Mouse (Mus musculus) G1E (cell line): ENCODE results near the gene Map3k6. TPM values are rescaled to one million over a fixed set of nuclear protein-coding genes. Genes with fewer than 3 reads are reported as not detected.

ENCODE experiments used
- ATAC-seq: 2 replicates; pipeline ENCODE4 v1.8.0; 2016; ENCODE audit warnings: mild to moderate bottlenecking; ENCODE audit not compliant: insufficient number of reproducible peaks, poor library complexity, low FRiP score, severe bottlenecking; ENCODE audit errors: extremely low read depth
- DNase-seq: peaks from one replicate; pipeline ENCODE4 v3.0.0; 2012; ENCODE audit warnings: low spot score
- H3K27me3 ChIP-seq: 2 replicates; pipeline ENCODE4 v1.6.1; 2012; ENCODE audit warnings: mild to moderate bottlenecking, low read length, inconsistent platforms; ENCODE audit not compliant: insufficient read depth
- H3K36me3 ChIP-seq: replicated peaks from 2 replicates; pipeline ENCODE3; 2012; ENCODE audit warnings: mild to moderate bottlenecking, inconsistent platforms
- H3K4me1 ChIP-seq: 2 replicates; pipeline ENCODE4 v1.6.1; 2012; ENCODE audit warnings: low read depth, low read length, inconsistent platforms, mixed read lengths; ENCODE audit not compliant: insufficient read depth
- H3K4me3 ChIP-seq: 2 replicates; pipeline ENCODE4 v1.5.1; 2012; ENCODE audit warnings: low read depth, mild to moderate bottlenecking, inconsistent platforms, low read length, moderate library complexity, mixed read lengths
- H3K9me3 ChIP-seq: replicated peaks from 2 replicates; pipeline ENCODE4 v1.6.1; 2012; ENCODE audit warnings: inconsistent platforms
- CTCF ChIP-seq: IDR thresholded peaks from 2 replicates; pipeline ENCODE4 v1.5.1; 2012; ENCODE audit warnings: low read depth, low read length, inconsistent platforms, mixed read lengths
- GATA1 ChIP-seq: IDR thresholded peaks from 2 replicates; pipeline ENCODE4 v1.6.1; 2012; ENCODE audit warnings: borderline replicate concordance, low read length, inconsistent platforms, mixed read lengths
- GATA2 ChIP-seq: IDR thresholded peaks from 2 replicates; pipeline ENCODE4 v1.6.1; 2012; ENCODE audit warnings: low read depth, low read length, inconsistent platforms, borderline replicate concordance
- POLR2AphosphoS5 ChIP-seq: IDR thresholded peaks from 2 replicates; pipeline ENCODE4 v1.6.1; 2012; ENCODE audit warnings: low read depth, low read length, inconsistent platforms; ENCODE audit not compliant: insufficient replicate concordance
- TAL1 ChIP-seq: conservative IDR thresholded peaks from 2 replicates; pipeline ENCODE4 v1.6.1; 2012; ENCODE audit warnings: low read depth, low read length, inconsistent platforms, mixed read lengths
- polyA plus RNA-seq: library from polyadenylated mRNA; stranded (reverse); fragments of >175 nt; gene quantifications from 2 replicates; pipeline ENCODE4 v1.2.3, GENCODE M21; 2012
- total RNA-seq, 2 experiments: library from RNA; stranded (forward) in 1 of 2; stranded (reverse) in 1 of 2; fragments of 200-1000 nt in 1 of 2; fragments of >200 nt in 1 of 2; fragmentation: Nextera tagmentation in 1 of 2; gene quantifications; 2 replicates each; pipeline ENCODE4 v1.2.3; 2014 to 2017

The Map3k6 gene
- total and polyA plus RNA-seq, 3 experiments: 27.6 to 85.3 (median 28.4) TPM

DNA sequence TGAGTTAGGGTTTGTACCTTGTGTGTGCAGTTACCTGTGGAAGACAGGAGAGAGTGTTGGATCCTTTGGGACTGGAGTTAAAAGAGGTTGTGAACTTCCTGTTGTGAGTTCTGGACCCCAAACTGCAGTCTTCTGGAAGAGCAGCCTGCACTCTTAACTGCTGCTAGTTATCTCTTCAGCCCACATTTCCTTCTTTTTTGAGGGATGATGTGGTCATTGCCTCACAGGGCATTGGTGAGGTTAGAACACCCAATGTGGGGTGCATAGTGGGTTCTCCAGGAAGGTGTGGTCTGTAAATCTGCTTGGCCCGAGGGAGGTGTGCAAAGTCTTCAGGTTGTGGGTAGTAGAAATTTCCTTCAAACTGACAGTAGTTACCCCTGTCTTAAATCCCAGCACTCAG, 3.7 kb downstream of the Map3k6 start:
- peak; percentile 43 for DNase-seq
- TF ChIP-seq TAL1 (peak; percentile 48; the same call in 1 of the 2 replicates), CTCF (no peak)
- H3K36me3 ChIP-seq: peaks cover 66% of the 10 kb centered on the region
- no peak for ATAC-seq
- no peaks in the 10 kb centered on the region for H3K9me3 ChIP-seq
- H3K27me3 ChIP-seq: no peaks in the 10 kb centered on the region
- H3K4me1 ChIP-seq: peaks cover 87% of the 10 kb centered on the region
- no peak overlapping the region; the same call in 1 of the 2 replicates for H3K4me3 ChIP-seq

DNA sequence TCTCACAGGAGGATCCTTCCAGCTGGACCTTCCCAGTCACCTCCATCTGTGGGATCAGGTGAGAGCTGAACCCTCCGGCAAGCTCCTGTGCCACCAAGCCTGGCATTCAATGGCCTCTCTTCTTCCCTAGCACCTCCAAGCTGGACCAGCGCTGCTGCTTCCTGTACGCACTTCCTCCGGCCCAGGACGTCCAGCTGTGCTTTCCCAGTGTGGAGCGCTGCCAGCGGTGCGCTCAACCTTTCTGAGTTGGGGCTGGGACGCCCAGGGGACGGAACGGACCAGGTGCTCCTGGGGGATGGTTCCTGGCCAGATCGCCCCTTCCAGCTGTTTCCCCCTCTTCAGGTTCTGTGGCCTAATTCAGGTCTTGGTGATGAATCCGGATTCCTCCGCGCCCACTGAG, 6.5 kb downstream of the Map3k6 start:
- Histone ChIP-seq H3K9me3 (no peaks in the 10 kb centered on the region), H3K4me3 (peak overlapping the region; percentile 66; the same call in 1 of the 2 replicates), H3K4me1 (peaks cover 91% of the 10 kb centered on the region), H3K36me3 (peaks cover 92% of the 10 kb centered on the region), H3K27me3 (no peaks in the 10 kb centered on the region)
- TF ChIP-seq CTCF (no peak), TAL1 (no peak), GATA1 (no peak), GATA2 (no peak), POLR2AphosphoS5 (no peak)
- no peak for ATAC-seq
- DNase-seq: no peak

DNA sequence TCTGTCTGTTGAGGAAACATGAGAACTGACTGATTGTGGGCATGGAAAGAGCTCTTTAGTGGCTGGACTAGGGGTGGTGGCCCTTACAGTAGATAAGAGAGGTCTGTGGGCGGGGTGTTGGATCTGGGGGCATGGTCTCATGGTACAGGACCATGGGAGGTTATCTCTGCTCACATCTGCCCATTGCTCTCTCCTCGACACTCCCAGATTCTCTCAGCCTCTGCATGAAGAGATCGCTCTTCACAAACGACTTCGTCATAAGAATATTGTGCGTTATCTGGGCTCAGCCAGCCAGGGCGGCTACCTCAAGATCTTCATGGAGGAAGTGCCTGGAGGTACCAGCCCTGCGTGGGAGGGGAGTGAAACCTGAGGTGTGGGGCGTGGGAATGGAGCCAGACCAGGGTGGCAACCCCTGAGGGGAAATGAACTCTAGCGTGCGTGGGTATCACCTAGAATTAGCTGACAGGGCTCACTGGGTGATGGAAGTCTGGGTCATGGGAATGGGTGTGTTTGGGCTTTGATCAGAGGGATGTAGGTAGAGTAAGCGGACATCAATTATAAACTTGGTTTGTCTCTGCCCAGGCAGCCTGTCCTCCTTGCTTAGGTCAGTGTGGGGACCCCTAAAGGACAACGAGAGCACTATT, 7.3 kb downstream of the Map3k6 start:
- H3K36me3 ChIP-seq: peaks cover 92% of the 10 kb centered on the region
- peaks cover 83% of the 10 kb centered on the region for H3K4me1 ChIP-seq
- peak; percentile 89 for DNase-seq
- TF ChIP-seq GATA2 (0 out of 2 replicates have a peak, but pooled peaks have one; percentile 52), TAL1 (peak; percentile 92), GATA1 (no peak)
- peak overlapping the region; percentile 66 for H3K4me3 ChIP-seq
- H3K27me3 ChIP-seq: no peaks in the 10 kb centered on the region
- no peaks in the 10 kb centered on the region for H3K9me3 ChIP-seq
- ATAC-seq: peak; percentile 95

DNA sequence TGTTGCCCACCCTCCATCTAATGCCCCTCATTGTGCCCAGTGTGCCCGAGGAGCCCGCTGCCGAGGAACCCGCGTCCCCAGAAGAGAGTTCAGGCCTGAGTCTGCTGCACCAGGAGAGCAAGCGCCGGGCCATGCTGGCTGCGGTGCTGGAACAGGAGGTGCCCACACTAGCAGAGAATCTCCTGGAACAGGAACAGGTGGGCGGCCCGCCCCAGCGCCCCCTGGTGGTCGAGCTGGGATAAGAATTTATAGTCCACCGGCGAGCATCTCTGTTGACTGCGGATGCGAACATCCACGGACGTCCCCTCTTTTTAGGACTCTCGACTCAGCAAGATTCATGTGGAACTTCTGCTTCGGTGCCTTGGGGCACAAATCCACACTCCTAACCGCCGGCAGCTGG, 10.0 kb downstream of the Map3k6 start:
- ATAC-seq: no peak
- no peak overlapping the region for H3K4me3 ChIP-seq
- no peaks in the 10 kb centered on the region for H3K9me3 ChIP-seq
- no peak for TF ChIP-seq GATA1
- TF ChIP-seq CTCF: peak; percentile 45; the same call in 1 of the 2 replicates
- H3K36me3 ChIP-seq: peaks cover 90% of the 10 kb centered on the region
- H3K4me1 ChIP-seq: peaks cover 66% of the 10 kb centered on the region
- peak; percentile 60 for DNase-seq
- no peaks in the 10 kb centered on the region for H3K27me3 ChIP-seq

DNA sequence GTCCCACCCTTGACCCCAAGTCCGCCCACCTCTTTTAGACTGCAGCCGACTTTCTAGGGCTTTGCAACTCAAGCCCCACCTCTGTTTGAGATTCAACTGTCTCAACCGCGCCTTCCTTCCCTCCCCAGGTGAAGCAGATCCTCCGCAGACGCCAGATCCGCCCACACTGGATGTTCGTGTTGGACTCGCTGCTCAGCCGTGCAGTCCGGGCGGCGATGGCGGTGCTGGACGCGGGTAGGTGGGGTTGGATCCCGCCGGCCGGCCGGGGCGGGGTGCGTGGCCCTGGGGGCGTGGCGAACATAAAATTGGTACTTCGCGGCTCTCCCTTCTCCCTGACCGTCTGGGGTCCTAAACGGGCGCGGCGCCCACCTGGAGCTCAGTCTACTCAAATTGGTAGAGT, 10.6 kb downstream of the Map3k6 start:
- Histone ChIP-seq H3K4me3 (no peak overlapping the region), H3K4me1 (peaks cover 65% of the 10 kb centered on the region), H3K27me3 (peaks cover 3% of the 10 kb centered on the region; the same call in 1 of the 2 replicates), H3K36me3 (peaks cover 89% of the 10 kb centered on the region), H3K9me3 (no peaks in the 10 kb centered on the region)
- DNase-seq: no peak
- ATAC-seq: no peak
- no peak for TF ChIP-seq TAL1
- TF ChIP-seq POLR2AphosphoS5: no peak
- no peak for TF ChIP-seq GATA1
- TF ChIP-seq CTCF: no peak
- no peak for TF ChIP-seq GATA2

DNA sequence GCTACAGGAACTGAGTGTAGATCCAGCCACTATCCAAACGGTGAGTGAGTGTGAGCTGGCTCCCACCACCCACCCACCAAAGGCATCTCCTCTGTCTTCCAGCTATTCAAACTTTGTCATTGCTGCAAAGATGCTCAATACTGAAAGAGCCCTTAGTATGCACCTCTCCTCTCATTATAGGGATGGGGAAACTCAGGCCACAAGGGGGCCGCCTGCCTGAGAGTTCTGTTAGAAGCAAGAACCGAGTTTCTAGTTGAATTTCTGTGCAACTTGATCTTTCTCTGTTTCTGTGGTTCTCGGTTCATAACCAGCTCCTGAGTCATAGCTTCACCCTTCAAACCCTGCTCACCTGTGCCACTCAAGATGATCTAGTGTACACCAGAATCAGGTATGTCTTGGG, 11.5 kb downstream of the Map3k6 start:
- peaks cover 56% of the 10 kb centered on the region for H3K4me1 ChIP-seq
- H3K9me3 ChIP-seq: no peaks in the 10 kb centered on the region
- TF ChIP-seq GATA1 (no peak), TAL1 (no peak), CTCF (no peak), POLR2AphosphoS5 (no peak), GATA2 (no peak)
- DNase-seq: no peak
- no peak for ATAC-seq
- peaks cover 3% of the 10 kb centered on the region; the same call in 1 of the 2 replicates for H3K27me3 ChIP-seq
- peaks cover 85% of the 10 kb centered on the region for H3K36me3 ChIP-seq
- no peak overlapping the region for H3K4me3 ChIP-seq

DNA sequence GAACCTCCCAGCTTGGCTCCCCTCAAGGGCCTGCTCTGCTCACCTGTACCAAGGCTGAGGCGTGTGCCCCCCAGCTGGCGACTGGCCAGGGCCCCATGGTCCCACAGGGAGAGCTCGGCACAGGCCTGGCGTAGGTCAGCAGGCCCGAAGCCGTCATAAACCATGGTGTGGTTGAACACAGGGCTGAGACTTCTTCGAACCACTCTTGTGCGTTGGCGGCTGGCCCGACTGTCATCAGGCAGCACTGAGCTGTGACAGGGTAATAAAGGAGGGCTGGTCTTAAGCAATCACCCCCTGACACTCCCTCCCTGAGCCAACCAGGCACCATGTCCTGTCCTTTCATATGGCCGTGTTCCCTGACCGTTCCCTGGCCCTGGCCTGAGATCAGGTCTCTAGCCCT, 12.8 kb downstream of the Map3k6 start:
- Histone ChIP-seq H3K4me1 (peaks cover 51% of the 10 kb centered on the region), H3K27me3 (peaks cover 5% of the 10 kb centered on the region; the same call in 1 of the 2 replicates), H3K4me3 (no peak overlapping the region), H3K9me3 (no peaks in the 10 kb centered on the region), H3K36me3 (peaks cover 85% of the 10 kb centered on the region)
- ATAC-seq: no peak
- no peak for TF ChIP-seq CTCF
- no peak for TF ChIP-seq TAL1
- TF ChIP-seq GATA1: no peak
- no peak for TF ChIP-seq GATA2
- TF ChIP-seq POLR2AphosphoS5: no peak
- DNase-seq: no peak
